Mouse (Mus musculus) limb, embryonic 10.5 days (tissue): ENCODE results near the gene Iqsec1. TPM values are rescaled to one million over a fixed set of nuclear protein-coding genes. Genes with fewer than 3 reads are reported as not detected.

Source experiments
- DNase-seq: peaks from one replicate; pipeline ENCODE4 v3.0.0-alpha.2; 2017; ENCODE audit warnings: low spot score
- H3K27ac ChIP-seq: fragments of 300-500 bp; sonication (generic); 2 replicates; pipeline ENCODE4 v1.5.1; 2016; ENCODE audit warnings: mild to moderate bottlenecking
- H3K27me3 ChIP-seq: fragments of 300-500 bp; sonication (generic); 2 replicates; pipeline ENCODE4 v1.6.1; 2016; ENCODE audit warnings: low read depth, mild to moderate bottlenecking; ENCODE audit not compliant: poor library complexity, severe bottlenecking
- H3K36me3 ChIP-seq: fragments of 300-500 bp; sonication (generic); 2 replicates; pipeline ENCODE4 v1.6.1; 2016; ENCODE audit warnings: mild to moderate bottlenecking, moderate library complexity
- H3K4me1 ChIP-seq: fragments of 300-500 bp; sonication (generic); 2 replicates; pipeline ENCODE4 v1.6.1; 2016
- H3K4me3 ChIP-seq: fragments of 300-500 bp; sonication (generic); 2 replicates; pipeline ENCODE4 v1.5.1; 2016; ENCODE audit warnings: mild to moderate bottlenecking, moderate library complexity
- H3K9me3 ChIP-seq: fragments of 300-500 bp; sonication (generic); replicated peaks from 2 replicates; pipeline ENCODE4 v1.6.1; 2016; ENCODE audit warnings: mild to moderate bottlenecking
- WGBS: fragments of 180-500 bp; shearing (Covaris S2); methylation state at CpG from one replicate; pipeline ENCODE4 v1.1.7; 2016; 5-methylcytosine and 5-hydroxymethylcytosine counted together
- polyA plus RNA-seq: library from polyadenylated mRNA; unstranded; fragments of >200 nt; fragmentation: Nextera tagmentation; extraction: Ambion mirVana; gene quantifications from 2 replicates; pipeline ENCODE4 v1.2.1, GENCODE M21; 2016

Iqsec1 gene
- polyA plus RNA-seq, 1 experiment from 2014 or later = 6.7 TPM

GRCm38 (mm10) chr6:90941257-90941656 is 47.2 kb downstream of the Iqsec1 start:
- no peaks in the 10 kb centered on the region for H3K9me3 ChIP-seq
- 62% methylated on average over 3 of the region's 3 CpGs for WGBS
- H3K27me3 ChIP-seq = no peaks in the 10 kb centered on the region
- H3K4me3 ChIP-seq = no peak overlapping the region
- H3K27ac ChIP-seq = no peak overlapping the region
- DNase-seq = no peak
- H3K36me3 ChIP-seq = no peaks in the 10 kb centered on the region
- H3K4me1 ChIP-seq = peaks cover 20% of the 10 kb centered on the region

GRCm38 (mm10) chr6:90933656-90934055 is 54.8 kb downstream of the Iqsec1 start:
- H3K36me3 ChIP-seq = no peaks in the 10 kb centered on the region
- no peak for DNase-seq
- no peak overlapping the region for H3K4me3 ChIP-seq
- no peaks in the 10 kb centered on the region for H3K27me3 ChIP-seq
- peaks cover 18% of the 10 kb centered on the region for H3K4me1 ChIP-seq
- H3K27ac ChIP-seq = no peak overlapping the region
- H3K9me3 ChIP-seq = no peaks in the 10 kb centered on the region
- 95% methylated on average over 3 of the region's 3 CpGs for WGBS

GRCm38 (mm10) chr6:90928806-90929205 is 59.7 kb downstream of the Iqsec1 start:
- Histone ChIP-seq H3K27ac (no peak overlapping the region), H3K4me1 (peaks cover 11% of the 10 kb centered on the region), H3K4me3 (no peak overlapping the region), H3K27me3 (no peaks in the 10 kb centered on the region), H3K36me3 (no peaks in the 10 kb centered on the region), H3K9me3 (no peaks in the 10 kb centered on the region)
- WGBS = 86% methylated on average over 2 of the region's 2 CpGs
- no peak for DNase-seq

- H3K27ac ChIP-seq = no peak overlapping the region
Observed at GRCm38 (mm10) chr6:90925472-90925871, 63.0 kb downstream of the Iqsec1 start.

GRCm38 (mm10) chr6:90924796-90925195 is 63.7 kb downstream of the Iqsec1 start:
- Histone ChIP-seq H3K36me3 (no peaks in the 10 kb centered on the region), H3K27ac (no peak overlapping the region), H3K4me1 (peaks cover 33% of the 10 kb centered on the region), H3K4me3 (no peak overlapping the region), H3K27me3 (no peaks in the 10 kb centered on the region), H3K9me3 (no peaks in the 10 kb centered on the region)
- DNase-seq = no peak
- WGBS = 86% methylated on average over 3 of the region's 3 CpGs

More at GRCm38 (mm10) chr6:90925472-90925871, 63.0 kb downstream of the Iqsec1 start:
- DNase-seq = no peak
- Histone ChIP-seq H3K4me1 (peaks cover 26% of the 10 kb centered on the region), H3K36me3 (no peaks in the 10 kb centered on the region), H3K27me3 (no peaks in the 10 kb centered on the region), H3K4me3 (no peak overlapping the region), H3K9me3 (no peaks in the 10 kb centered on the region)
- 86% methylated on average over 3 of the region's 3 CpGs for WGBS

- 58% methylated on average over 4 of the region's 4 CpGs for WGBS
- Histone ChIP-seq H3K4me1 (peaks cover 37% of the 10 kb centered on the region), H3K27ac (no peak overlapping the region), H3K4me3 (no peak overlapping the region), H3K9me3 (no peaks in the 10 kb centered on the region), H3K27me3 (no peaks in the 10 kb centered on the region), H3K36me3 (no peaks in the 10 kb centered on the region)
- no peak for DNase-seq
Observed at GRCm38 (mm10) chr6:90924379-90924778, 64.1 kb downstream of the Iqsec1 start.

GRCm38 (mm10) chr6:90921259-90921946 is 67.1 kb downstream of the Iqsec1 start:
- Histone ChIP-seq H3K4me1 (peaks cover 37% of the 10 kb centered on the region), H3K36me3 (no peaks in the 10 kb centered on the region), H3K9me3 (no peaks in the 10 kb centered on the region), H3K27me3 (no peaks in the 10 kb centered on the region), H3K27ac (no peak overlapping the region), H3K4me3 (no peak overlapping the region)
- no peak for DNase-seq
- 51% methylated on average over 9 of the region's 9 CpGs for WGBS

GRCm38 (mm10) chr6:90920510-90921220 is 67.8 kb downstream of the Iqsec1 start:
- Histone ChIP-seq H3K9me3 (no peaks in the 10 kb centered on the region), H3K27ac (peak overlapping the region; percentile 21; the same call in 1 of the 2 replicates), H3K4me1 (peaks cover 41% of the 10 kb centered on the region), H3K36me3 (no peaks in the 10 kb centered on the region), H3K27me3 (no peaks in the 10 kb centered on the region), H3K4me3 (no peak overlapping the region)
- no peak for DNase-seq
- WGBS = 26% methylated on average over 5 of the region's 5 CpGs

- DNase-seq = no peak
- Histone ChIP-seq H3K27me3 (no peaks in the 10 kb centered on the region), H3K4me1 (peaks cover 45% of the 10 kb centered on the region), H3K9me3 (no peaks in the 10 kb centered on the region), H3K27ac (peak overlapping the region; percentile 60; the same call in 1 of the 2 replicates), H3K36me3 (no peaks in the 10 kb centered on the region), H3K4me3 (no peak overlapping the region)
- WGBS = 37% methylated on average over 4 of the region's 4 CpGs
Observed at GRCm38 (mm10) chr6:90919636-90920420, 68.7 kb downstream of the Iqsec1 start.

- Histone ChIP-seq H3K27me3 (no peaks in the 10 kb centered on the region), H3K36me3 (no peaks in the 10 kb centered on the region)
- 60% methylated on average over 2 of the region's 2 CpGs for WGBS
Observed at GRCm38 (mm10) chr6:90915585-90915984, 72.9 kb downstream of the Iqsec1 start.

GRCm38 (mm10) chr6:90913771-90914170 is 74.7 kb downstream of the Iqsec1 start:
- WGBS = 91% methylated on average over 5 of the region's 5 CpGs
- Histone ChIP-seq H3K27ac (no peak overlapping the region), H3K4me3 (no peak overlapping the region), H3K9me3 (no peaks in the 10 kb centered on the region), H3K4me1 (peaks cover 8% of the 10 kb centered on the region), H3K36me3 (no peaks in the 10 kb centered on the region), H3K27me3 (no peaks in the 10 kb centered on the region)
- DNase-seq = no peak

More at GRCm38 (mm10) chr6:90915585-90915984, 72.9 kb downstream of the Iqsec1 start:
- H3K4me3 ChIP-seq = no peak overlapping the region
- H3K9me3 ChIP-seq = no peaks in the 10 kb centered on the region
- H3K27ac ChIP-seq = no peak overlapping the region
- DNase-seq = no peak
- H3K4me1 ChIP-seq = peaks cover 23% of the 10 kb centered on the region

GRCm38 (mm10) chr6:90912768-90913167 is 75.7 kb downstream of the Iqsec1 start:
- 84% methylated on average over 6 of the region's 6 CpGs for WGBS
- Histone ChIP-seq H3K27ac (no peak overlapping the region), H3K4me3 (no peak overlapping the region), H3K36me3 (no peaks in the 10 kb centered on the region), H3K27me3 (no peaks in the 10 kb centered on the region), H3K9me3 (no peaks in the 10 kb centered on the region), H3K4me1 (peaks cover 8% of the 10 kb centered on the region)
- DNase-seq = no peak

GRCm38 (mm10) chr6:90904143-90904542 is 84.3 kb downstream of the Iqsec1 start:
- H3K36me3 ChIP-seq = no peaks in the 10 kb centered on the region
- peaks cover 8% of the 10 kb centered on the region; the same call in 1 of the 2 replicates for H3K27me3 ChIP-seq
- no peak for DNase-seq
- no peaks in the 10 kb centered on the region for H3K4me1 ChIP-seq
- no peaks in the 10 kb centered on the region for H3K9me3 ChIP-seq
- H3K4me3 ChIP-seq = no peak overlapping the region
- 92% methylated on average over 2 of the region's 2 CpGs for WGBS
- H3K27ac ChIP-seq = no peak overlapping the region
